Mouse (Mus musculus) liver, postnatal 0 days (tissue): ENCODE data around the gene Rspo1. TPM values are rescaled to one million over a fixed set of nuclear protein-coding genes. Genes with fewer than 3 reads are reported as not detected.
"Not testable (repeated sequence)": the region's sequence is repeated elsewhere in the genome, so short reads cannot be mapped to it uniquely, and the experiment has no call there.

Experiments
- ATAC-seq: fragments of 200-750 bp; cut with Nextera tagmentation; 2 replicates; pipeline ENCODE4 v1.8.0; 2017; ENCODE audit warnings: mild to moderate bottlenecking, moderate library complexity
- DNase-seq: peaks from one replicate; pipeline ENCODE4 v3.0.0-alpha.2; 2016
- H3K27ac ChIP-seq: fragments of 300-500 bp; sonication (generic); 2 replicates; pipeline ENCODE4 v1.5.1; 2014; ENCODE audit warnings: antibody characterized with exemption, moderate library complexity, mild to moderate bottlenecking, low read depth
- H3K27me3 ChIP-seq: fragments of 300-500 bp; sonication (generic); 2 replicates; pipeline ENCODE4 v1.6.1; 2014; ENCODE audit warnings: low read length, control low read depth, mixed read lengths; ENCODE audit not compliant: insufficient read depth
- H3K36me3 ChIP-seq: fragments of 300-500 bp; sonication (generic); replicated peaks from 2 replicates; pipeline ENCODE4 v1.6.1; 2014; ENCODE audit warnings: mild to moderate bottlenecking, control low read depth, low read length, moderate library complexity, mixed read lengths; ENCODE audit not compliant: insufficient read depth
- H3K4me1 ChIP-seq: fragments of 300-500 bp; sonication (generic); 2 replicates; pipeline ENCODE4 v1.6.1; 2014; ENCODE audit warnings: antibody characterized with exemption, mild to moderate bottlenecking, control low read depth; ENCODE audit not compliant: insufficient read depth
- H3K4me2 ChIP-seq: fragments of 300-500 bp; sonication (generic); 2 replicates; pipeline ENCODE4 v1.6.1; 2014; ENCODE audit warnings: low read depth, mild to moderate bottlenecking, low read length, moderate library complexity, mixed read lengths
- H3K4me3 ChIP-seq: fragments of 300-500 bp; sonication (generic); 2 replicates; pipeline ENCODE4 v1.5.1; 2014; ENCODE audit warnings: low read depth, low read length
- H3K9ac ChIP-seq: fragments of 300-500 bp; sonication (generic); replicated peaks from 2 replicates; pipeline ENCODE4 v1.6.1; 2014; ENCODE audit warnings: mild to moderate bottlenecking, moderate library complexity
- H3K9me3 ChIP-seq: fragments of 300-500 bp; sonication (generic); 2 replicates; pipeline ENCODE4 v1.6.1; 2016; ENCODE audit warnings: mild to moderate bottlenecking, control low read depth, low read length, mixed read lengths
- CTCF ChIP-seq: sonication (generic); IDR thresholded peaks from 2 replicates; pipeline ENCODE4 v1.5.1; 2016; ENCODE audit warnings: antibody characterized with exemption, low read depth
- EP300 ChIP-seq: IDR thresholded peaks from 2 replicates; pipeline ENCODE4 v1.6.1; 2016; ENCODE audit warnings: antibody characterized with exemption, low read depth, mild to moderate bottlenecking
- WGBS: fragments of 180-500 bp; shearing (Covaris S2); extraction: QIAGEN DNeasy Blood & Tissue Kit; methylation state at CpG from one replicate; pipeline ENCODE4 v1.1.7; 2014; ENCODE audit not compliant: insufficient replicate concordance; 5-methylcytosine and 5-hydroxymethylcytosine counted together
- polyA plus RNA-seq: library from polyadenylated mRNA; unstranded; fragments of >200 nt; fragmentation: Nextera tagmentation; extraction: Ambion mirVana; gene quantifications from 2 replicates; pipeline ENCODE4 v1.2.1, GENCODE M21; 2015

The Rspo1 gene
- 0.41 and 0.86 TPM in 2 replicates for polyA plus RNA-seq

DNA sequence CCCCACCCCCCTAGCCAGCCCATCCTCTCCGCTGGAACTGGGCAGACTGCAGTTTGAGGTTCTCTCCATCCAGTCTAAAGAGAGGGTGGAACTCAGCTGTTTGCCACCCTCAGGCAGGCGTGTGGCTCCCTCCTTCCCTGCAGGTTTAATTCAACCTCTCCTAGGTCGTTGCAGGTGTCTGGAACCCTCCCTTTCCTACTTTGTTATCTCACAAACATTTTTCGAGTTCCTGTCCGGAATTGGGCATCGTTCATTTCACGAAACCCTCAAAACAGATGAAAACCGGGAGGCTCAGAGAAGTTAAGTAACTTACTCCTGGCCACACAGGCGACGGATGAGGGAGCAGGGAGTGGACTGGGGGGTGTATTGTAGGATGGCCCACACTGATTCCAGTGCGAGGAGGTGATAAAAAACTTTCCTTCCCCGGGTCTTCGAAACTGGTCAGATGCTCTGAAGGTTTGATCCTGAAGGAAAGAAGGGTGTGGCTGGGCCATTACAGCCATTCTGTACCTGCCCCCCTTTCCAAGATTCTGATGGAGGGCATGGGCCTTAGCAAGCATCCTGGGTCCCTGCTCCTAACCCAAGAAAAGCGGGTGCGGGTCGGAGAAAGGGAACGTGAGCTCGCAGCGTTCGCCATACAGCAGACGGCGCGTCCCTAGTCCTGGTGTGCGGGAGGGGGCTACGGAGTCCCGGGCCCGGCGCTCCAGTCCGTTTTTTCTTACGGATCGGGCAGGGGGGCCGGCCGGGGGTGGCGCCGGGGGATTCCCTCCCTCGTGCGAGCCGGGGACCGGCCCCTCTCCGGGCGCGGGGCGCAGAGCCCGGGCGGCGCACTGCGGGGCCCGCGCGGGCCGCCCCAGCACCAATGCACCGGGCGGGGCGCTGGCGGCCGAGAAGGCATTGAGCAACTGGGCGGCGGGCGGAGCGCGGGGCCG is at the start of gene Rspo1:
Gene Rspo1 (plus strand): TSS at position 760 of the 932 bp plus-strand sequence.
- H3K36me3 ChIP-seq, result no peaks in the 10 kb centered on the region
- no peaks in the 10 kb centered on the region; the same call in 1 of the 2 replicates for H3K4me1 ChIP-seq
- peak within 1 kb of the TSS; percentile 36 for H3K4me3 ChIP-seq
- 3% methylated on average over 54 of the region's 62 CpGs for WGBS
- H3K27ac ChIP-seq, result no peak within 1 kb of the TSS
- H3K27me3 ChIP-seq, result peaks cover 82% of the 10 kb centered on the region
- DNase-seq (no peak), ATAC-seq (no peak)
- peak within 1 kb of the TSS; percentile 65 for H3K4me2 ChIP-seq
- no peaks in the 10 kb centered on the region for H3K9me3 ChIP-seq
- no peak within 1 kb of the TSS for H3K9ac ChIP-seq
- TF ChIP-seq EP300 (no peak), CTCF (no peak)

DNA sequence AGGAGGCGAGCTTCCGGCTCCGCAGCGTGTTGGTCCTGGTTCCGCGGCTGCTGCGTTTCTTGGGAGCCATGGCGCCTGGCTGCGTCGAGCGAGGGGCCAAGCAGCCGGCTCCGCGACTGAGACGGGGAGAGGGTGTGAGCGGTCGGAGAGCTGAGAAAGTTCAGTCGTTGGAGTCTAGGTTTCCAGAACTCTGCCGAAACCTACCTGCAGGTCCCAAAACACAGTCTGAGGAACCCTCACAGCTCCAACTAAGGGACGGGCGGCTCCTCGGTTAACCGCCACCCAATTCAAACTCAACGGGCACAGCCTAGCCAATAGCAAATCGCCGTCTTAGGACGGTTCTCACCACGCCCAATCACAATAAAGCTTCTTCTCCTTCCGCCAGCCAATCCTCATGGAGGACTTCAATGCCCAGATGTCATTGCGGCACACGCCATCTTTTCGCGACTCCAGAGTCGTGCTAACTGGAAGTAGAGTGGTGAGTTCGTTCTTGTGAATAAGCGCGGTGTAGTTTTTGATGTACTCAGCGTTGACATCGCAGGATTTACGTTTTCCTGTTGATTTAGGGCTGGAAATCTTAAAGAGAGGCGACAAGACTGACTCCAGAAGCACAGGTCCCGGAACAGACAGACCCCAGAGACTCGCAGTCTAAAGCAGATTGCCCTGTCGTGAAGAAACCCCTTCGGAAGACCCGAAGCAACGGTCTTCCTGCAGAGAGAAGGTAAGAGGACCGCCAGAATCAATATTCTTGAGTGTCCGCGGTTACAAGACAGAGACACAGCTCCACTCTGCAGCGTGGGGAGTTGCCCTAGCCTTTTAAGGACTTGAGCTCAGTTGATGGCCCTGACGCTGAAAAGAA is 49.4 kb upstream of the Rspo1 start, which contains the start of gene 9930104L06Rik:
Gene 9930104L06Rik (plus strand): TSS at position 436 of the 859 bp plus-strand sequence.
- peak; percentile 94 for DNase-seq
- Histone ChIP-seq H3K4me2 (peak within 1 kb of the TSS; percentile 95), H3K9me3 (no peaks in the 10 kb centered on the region), H3K36me3 (peaks cover 10% of the 10 kb centered on the region), H3K4me1 (peaks cover 15% of the 10 kb centered on the region), H3K27me3 (no peaks in the 10 kb centered on the region), H3K27ac (peak within 1 kb of the TSS; percentile 75), H3K9ac (peak within 1 kb of the TSS; percentile 93), H3K4me3 (peak within 1 kb of the TSS; percentile 97)
- peak; percentile 100 for ATAC-seq
- under 1% methylated on average over 52 of the region's 52 CpGs for WGBS
- no peak for TF ChIP-seq CTCF
- peak; percentile 81 for TF ChIP-seq EP300

DNA sequence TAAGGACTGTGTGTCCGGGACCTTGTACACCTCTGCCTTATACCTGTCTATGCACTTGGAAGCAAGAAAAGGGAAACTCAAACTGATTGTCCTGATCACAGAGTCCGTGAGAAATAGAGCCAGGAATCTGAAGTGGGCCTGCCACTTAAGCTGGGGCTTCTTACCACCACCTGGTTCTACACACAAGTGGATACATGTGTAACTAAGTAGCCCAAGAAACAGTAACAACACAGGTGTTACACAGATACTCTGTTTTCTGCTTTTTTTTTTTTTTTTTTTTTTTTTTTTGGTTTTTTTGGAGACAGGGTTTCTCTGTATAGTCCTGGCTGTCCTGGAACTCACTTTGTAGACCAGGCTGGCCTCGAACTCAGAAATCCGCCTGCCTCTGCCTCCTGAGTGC is 47.0 kb upstream of the Rspo1 start, which contains the start of gene Cdca8:
Gene Cdca8 (minus strand): TSS at position 101 of the 400 bp plus-strand sequence.
- H3K9ac ChIP-seq, H3K4me3 ChIP-seq, H3K27me3 ChIP-seq, H3K4me2 ChIP-seq, ATAC-seq, H3K27ac ChIP-seq, H3K9me3 ChIP-seq, H3K36me3 ChIP-seq, DNase-seq: not testable (repeated sequence)
- H3K4me1 ChIP-seq, result peaks cover 15% of the 10 kb centered on the region
- 83% methylated on average over 4 of the region's 4 CpGs for WGBS

DNA sequence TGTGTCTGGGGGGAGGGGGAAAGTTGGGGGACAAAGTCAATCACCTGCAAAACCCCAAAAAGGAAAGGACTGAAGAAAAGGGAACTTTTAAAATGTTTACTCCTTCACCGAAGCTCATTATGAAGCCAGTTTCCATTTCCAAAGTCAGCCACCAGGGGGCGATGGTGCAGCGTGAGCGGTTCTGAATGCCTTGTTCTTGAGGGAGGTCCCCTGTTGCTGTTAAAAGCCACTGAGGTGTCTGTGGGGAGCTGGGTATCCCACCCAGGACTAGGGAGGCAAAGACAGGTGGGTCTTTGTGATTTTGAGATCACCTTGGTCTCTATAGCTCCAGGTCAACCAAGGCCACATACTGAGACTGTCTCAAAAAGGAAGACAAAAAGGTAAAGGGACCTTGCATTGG is 43.2 kb upstream of the Rspo1 start:
- ATAC-seq, result no peak
- TF ChIP-seq EP300 (no peak), CTCF (peak; percentile 97)

DNA sequence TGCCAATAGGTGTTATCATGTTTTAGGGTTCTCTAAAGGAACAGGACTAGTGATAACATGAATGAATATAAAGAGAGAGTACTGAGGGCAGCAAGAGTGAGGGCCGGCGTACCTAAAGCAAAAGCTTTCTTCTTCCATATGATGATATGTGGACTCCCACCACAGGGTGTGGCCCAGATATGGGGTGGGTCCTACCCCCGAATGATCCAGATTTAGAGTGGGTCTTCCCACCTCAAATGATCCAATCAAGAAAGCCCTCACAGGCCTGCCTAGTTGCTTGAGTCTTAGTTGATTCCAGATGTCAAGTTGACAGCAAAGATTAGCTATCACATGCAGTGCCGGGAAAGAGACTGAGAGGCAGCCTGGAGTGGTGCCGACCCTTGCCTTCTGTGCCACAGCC is 42.4 kb upstream of the Rspo1 start:
- DNase-seq (no peak), ATAC-seq (no peak)
- TF ChIP-seq EP300 (no peak), CTCF (no peak)
- no peak overlapping the region for H3K9ac ChIP-seq
- H3K27me3 ChIP-seq, result no peaks in the 10 kb centered on the region
- no peak overlapping the region for H3K27ac ChIP-seq
- no peaks in the 10 kb centered on the region for H3K4me1 ChIP-seq
- H3K4me3 ChIP-seq, result no peak overlapping the region
- 79% methylated on average over 5 of the region's 5 CpGs for WGBS
- H3K4me2 ChIP-seq, result no peak overlapping the region
- H3K9me3 ChIP-seq, result no peaks in the 10 kb centered on the region
- H3K36me3 ChIP-seq, result peaks cover 9% of the 10 kb centered on the region

More for the DNA sequence above, 43.2 kb upstream of the Rspo1 start:
- H3K9me3 ChIP-seq, result no peaks in the 10 kb centered on the region
- H3K27me3 ChIP-seq, result no peaks in the 10 kb centered on the region
- no peak overlapping the region for H3K9ac ChIP-seq
- no peak overlapping the region for H3K27ac ChIP-seq
- H3K4me1 ChIP-seq, result no peaks in the 10 kb centered on the region; the same call in 1 of the 2 replicates
- H3K4me2 ChIP-seq, result no peak overlapping the region
- H3K36me3 ChIP-seq, result peaks cover 10% of the 10 kb centered on the region
- WGBS, result 2% methylated on average over 4 of the region's 4 CpGs
- peak; percentile 88 for DNase-seq
- no peak overlapping the region for H3K4me3 ChIP-seq

DNA sequence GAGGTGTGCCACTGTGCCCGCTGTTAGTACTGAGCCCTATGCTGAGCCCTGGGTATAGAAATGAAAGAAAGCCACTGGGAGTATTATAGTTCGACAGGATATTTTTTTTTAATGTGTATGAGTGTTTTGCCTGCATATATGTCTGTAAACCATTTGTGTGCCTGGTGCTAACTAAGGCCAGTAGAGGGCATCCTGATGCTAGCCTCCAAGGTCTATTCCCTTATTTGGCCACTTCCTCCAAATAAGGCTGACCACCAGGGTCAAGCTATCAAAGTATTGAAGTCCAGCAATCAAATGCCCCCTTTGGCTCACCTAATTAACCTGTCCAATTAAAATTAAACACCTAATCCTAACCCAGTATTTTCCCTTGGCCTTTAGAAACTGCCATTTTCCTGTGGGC is 41.3 kb upstream of the Rspo1 start:
- H3K9me3 ChIP-seq, result no peaks in the 10 kb centered on the region
- DNase-seq (no peak), ATAC-seq (no peak)
- H3K9ac ChIP-seq, result no peak overlapping the region
- H3K36me3 ChIP-seq, result peaks cover under 1% of the 10 kb centered on the region
- H3K27ac ChIP-seq, result no peak overlapping the region
- WGBS, result 65% methylated on average over 2 of the region's 2 CpGs
- no peak overlapping the region for H3K4me2 ChIP-seq
- H3K4me3 ChIP-seq, result no peak overlapping the region
- TF ChIP-seq CTCF (peak; percentile 44), EP300 (no peak)
- H3K27me3 ChIP-seq, result no peaks in the 10 kb centered on the region
- H3K4me1 ChIP-seq, result no peaks in the 10 kb centered on the region
